Mouse (Mus musculus): ENCODE results near the gene 1700129C05Rik.

The 1700129C05Rik gene

DNA sequence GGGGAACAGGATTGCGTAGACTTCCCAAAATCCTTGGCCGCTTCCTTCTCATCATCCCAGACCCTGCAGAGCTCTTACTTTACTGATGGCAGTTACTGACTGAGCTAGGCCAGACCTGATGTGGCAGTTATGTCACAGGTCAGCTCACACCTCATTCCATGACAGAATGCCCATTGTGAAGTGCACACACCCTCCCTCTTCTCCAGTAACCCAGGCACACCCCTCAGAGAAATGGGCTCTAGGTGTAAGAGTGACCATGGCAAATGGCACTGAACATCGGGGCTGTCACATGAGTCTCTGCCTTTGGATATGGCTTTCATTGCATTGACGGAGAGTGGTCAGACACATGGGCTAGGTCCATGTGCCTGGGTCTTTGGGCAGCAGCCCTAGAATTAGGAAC is at the start of gene 1700129C05Rik:
1700129C05Rik (minus strand) TSS at position 101 of the 400 bp plus-strand sequence.
- no peak for DNase-seq

DNA sequence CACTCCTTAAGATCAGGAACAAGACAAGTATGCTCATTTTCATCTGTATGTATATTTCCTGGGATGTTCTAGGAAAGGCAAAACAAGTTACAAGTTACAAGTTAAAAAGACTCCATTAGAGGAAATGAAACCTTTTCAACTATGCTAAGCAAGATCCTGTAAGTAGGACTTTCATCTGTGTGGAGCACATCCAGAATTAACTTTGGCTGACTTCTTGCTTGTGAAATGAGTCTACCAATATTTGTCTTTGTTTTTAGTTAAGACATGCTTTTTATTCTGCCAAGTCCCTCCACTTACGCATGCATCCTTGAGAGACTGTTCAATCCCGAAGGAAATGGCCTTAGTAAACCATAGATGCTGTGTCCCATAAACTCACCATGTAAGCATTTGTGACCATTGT is 43.4 kb upstream of the 1700129C05Rik start:
- DNase-seq = no peak

DNA sequence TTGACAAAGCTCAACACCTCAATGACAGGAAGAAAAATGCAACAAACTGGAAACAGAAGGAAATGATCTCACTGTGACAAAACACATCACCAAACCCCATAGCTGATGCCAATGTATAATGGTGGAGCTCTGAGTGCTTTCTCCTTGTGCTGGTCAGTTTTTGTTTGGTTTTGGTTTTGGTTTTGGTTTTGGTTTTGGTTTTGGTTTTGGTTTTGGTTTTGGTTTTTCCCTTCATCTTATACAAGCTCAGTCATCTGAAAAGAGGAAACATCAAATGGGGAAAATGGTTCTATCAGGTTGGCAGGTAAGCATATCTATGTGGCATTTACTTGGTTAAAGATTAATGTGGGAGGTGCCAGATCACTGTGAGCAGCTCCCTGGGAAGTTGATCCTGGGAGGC is 42.8 kb upstream of the 1700129C05Rik start:
- no peak for DNase-seq

DNA sequence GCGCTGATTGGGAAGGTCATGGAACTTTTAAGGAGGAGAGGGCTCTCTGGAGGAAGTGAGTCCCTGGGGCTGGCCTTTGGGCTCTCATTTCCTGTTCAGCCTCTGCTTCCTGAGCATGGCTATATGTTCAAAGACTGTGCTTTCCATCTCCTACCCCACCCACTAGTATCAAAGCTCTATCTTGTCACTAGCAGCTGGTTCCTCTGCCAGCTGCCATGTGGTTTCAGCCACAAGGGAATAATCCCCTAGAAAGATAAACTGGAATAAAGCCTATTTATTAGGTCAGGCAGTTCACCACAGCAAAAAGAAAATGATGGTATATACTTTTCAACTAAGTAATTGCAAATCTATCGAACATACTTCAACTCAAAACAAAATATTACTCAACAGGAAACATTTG is 40.0 kb upstream of the 1700129C05Rik start:
- DNase-seq = no peak

DNA sequence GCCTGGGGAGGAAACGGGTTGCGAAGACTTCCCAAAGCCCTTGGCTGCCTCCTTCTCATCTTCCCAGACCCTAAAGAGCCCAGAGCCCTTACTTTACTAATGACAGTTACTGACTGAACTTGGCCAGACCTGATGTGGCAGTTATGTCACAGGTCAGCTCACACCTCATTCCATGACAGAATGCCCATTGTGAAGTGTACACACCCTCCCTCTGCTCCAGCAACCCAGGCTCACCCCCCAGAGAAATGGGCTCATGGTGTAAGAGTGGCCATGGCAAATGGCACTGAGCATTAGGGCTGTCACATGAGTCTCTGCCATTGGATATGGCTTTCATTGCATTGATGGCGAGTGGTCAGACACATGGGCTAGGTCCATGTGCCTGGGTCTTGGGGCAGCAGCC is 36.0 kb upstream of the 1700129C05Rik start, which contains the start of gene Gm5142:
Gm5142 (minus strand) TSS at position 101 of the 400 bp plus-strand sequence.
- no peak for DNase-seq

DNA sequence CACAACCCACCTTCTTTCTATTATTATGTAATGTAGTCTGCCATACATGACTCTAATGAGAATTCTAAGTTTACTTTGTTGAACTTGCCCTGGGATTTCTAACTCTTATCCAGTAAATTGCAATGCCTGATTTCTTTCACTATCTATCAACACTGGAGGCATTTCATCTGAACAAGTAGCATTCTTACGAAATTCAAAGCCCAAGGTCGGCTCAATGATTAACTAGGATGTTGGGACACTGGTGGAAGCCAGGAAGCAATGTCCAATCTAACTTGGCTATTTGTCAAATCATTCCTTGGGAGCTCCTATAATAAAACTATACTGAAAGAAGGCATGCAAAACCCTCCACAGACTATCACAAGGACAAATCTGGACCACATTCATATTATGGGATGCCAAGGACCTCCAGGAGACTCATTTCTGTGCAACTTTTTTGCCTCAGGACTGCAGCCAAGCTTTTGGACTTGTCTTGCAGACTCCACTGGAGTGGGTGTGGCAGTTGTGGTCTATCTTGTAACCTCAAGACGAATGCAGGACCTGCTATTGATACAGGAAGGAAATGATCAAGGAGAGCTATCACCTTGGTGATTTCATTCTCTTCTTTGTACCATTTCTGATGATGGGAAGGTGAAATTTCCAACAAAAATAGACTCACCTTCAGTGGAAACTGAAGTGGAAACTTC is 14.5 kb upstream of the 1700129C05Rik start:
- no peak for DNase-seq

DNA sequence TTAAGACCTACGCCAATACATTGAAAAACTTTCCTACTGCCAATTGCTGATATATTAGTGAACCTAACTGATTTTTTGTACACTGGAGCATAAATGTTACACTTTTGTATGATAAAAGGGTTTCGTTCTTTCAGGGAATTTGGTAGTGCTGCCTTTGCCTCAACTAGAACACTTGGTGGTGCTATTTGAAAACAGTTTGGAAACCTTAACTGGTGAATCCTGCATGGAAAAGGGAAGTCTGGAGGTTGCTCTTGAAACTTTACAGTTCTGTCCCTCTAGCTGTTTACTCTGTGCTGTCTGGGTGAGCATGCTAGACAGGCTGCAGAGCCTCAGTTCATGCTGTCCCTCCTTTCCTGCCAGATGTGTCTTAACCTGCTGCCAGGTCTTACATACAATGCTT is 12.9 kb upstream of the 1700129C05Rik start:
- peak; percentile 5 for DNase-seq

DNA sequence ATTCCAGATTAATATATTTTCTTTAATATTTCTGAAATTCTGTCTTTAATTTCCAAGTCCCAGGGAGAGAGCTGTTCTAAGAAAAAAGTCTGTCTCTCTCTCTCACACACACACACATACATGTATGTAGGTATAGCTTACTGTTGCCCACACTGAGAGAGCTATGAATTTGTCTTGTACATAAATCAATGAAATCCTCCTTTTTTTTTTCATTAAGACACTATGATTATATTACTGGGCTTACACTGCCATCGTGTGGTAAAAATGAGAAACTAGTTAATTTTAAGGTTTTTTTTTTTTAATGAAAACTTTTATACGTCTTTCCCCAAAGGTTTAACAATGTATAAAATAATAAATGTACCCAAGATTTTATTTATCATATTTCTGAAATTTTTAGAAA is 28.4 kb downstream of the 1700129C05Rik start:
- DNase-seq = no peak

DNA sequence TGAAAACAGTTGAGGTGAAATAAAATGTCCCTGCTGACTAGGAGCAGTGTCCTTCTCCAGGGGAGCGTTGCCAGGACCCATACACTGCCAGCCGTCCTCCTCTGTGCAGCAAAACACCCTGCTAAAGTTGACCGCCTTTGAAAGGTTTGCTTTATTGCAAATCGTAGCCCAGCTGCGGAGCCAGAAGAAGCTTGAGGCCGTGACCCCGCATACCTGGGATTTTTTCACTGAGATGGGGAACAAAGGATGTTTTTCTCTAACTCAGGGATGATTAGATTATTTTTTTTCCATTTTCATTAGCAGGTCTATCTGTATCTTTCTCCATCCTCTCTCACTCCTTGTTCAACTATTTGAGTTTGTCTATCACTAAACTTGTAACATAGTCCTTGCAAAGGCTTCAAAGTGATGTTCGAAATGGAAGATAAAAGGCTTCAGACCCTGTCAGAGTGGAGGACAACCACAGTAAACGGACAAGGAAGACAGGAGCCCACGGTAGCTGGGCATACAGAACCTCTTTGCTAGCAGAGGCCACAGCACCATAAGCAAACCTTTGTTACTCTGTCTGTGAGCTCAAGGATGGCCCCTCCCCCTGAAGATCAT is 38.6 kb downstream of the 1700129C05Rik start:
- no peak for DNase-seq

DNA sequence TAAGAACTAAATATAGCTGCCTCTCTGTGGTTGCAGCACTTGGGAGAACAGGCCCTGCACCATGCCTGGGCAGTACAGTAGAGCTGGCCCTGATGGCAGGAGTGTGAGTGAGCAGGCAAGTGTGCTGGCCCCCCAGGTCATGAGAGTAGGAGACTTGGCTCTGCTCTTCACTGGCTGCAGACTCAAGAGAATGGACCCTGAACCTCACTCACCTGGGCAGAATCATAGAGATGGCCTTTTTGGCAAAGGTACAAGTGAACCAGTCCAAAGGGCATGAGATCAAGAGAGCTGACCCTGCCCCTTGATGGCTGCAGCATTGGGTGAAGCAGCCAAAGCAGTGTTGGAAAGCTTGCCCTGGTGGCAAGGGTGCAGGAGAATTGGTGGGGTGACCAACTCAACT is 49.1 kb downstream of the 1700129C05Rik start:
- no peak for DNase-seq

DNA sequence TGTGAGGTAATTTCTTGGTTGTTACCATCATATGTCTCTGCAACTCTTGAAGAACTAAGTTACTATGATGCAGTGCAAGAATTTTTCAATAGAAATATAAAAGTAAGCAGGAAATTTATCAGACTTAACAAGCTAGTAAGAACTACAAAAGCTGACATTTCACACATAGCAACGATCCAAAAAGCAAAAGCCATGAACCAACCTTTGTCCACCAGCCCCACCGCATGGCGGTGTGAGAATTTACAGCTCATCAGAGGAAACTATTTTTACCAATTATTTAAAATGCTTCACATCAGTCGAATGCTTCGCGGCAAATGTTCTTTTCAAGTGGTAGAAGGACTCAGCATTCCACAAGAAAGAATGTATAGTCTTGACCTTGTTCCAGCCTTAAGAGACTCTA is 58.3 kb downstream of the 1700129C05Rik start:
- DNase-seq = peak; percentile 32

Data from right cerebral cortex, adult 18-20 months (tissue).